Mouse (Mus musculus) central nervous system, embryonic 14 days (tissue): ENCODE measurements around the gene Insig1. TPM values are rescaled to one million over a fixed set of nuclear protein-coding genes. Genes with fewer than 3 reads are reported as not detected.

Experiments
- polyA plus RNA-seq: library from polyadenylated mRNA; depleted of rRNA; stranded (reverse); fragments of >200 nt; gene quantifications from 2 replicates; pipeline ENCODE4 v1.2.3, GENCODE M21; 2012; rRNA removed

Gene Insig1
- polyA plus RNA-seq = 64.1 and 77.9 TPM in 2 replicates

GRCm38 (mm10) chr5:28070828-28071455 lies at the start of gene Insig1:
Gene Insig1, plus strand, starts transcription at chr5:28071363.

Other genes with a start within 250 kb of the Insig1 start
- gene Htr5a, start 229.2 kb upstream of the Insig1 start, polyA plus RNA-seq = 1.4 and 1.6 TPM in 2 replicates
- gene En2, start 94.3 kb downstream of the Insig1 start, polyA plus RNA-seq = 17.0 and 24.5 TPM in 2 replicates
- 65.9 and 79.2 TPM in 2 replicates for gene Cnpy1, start 174.4 kb downstream of the Insig1 start, polyA plus RNA-seq
- gene Rbm33, start 245.8 kb downstream of the Insig1 start, polyA plus RNA-seq = 57.5 and 60.0 TPM in 2 replicates